Mouse (Mus musculus): ENCODE data around the gene Tnk1. TPM values are rescaled to one million over a fixed set of nuclear protein-coding genes. Genes with fewer than 3 reads are reported as not detected.

Gene Tnk1
- polyA plus RNA-seq, 1 experiment = 0.94 TPM

DNA sequence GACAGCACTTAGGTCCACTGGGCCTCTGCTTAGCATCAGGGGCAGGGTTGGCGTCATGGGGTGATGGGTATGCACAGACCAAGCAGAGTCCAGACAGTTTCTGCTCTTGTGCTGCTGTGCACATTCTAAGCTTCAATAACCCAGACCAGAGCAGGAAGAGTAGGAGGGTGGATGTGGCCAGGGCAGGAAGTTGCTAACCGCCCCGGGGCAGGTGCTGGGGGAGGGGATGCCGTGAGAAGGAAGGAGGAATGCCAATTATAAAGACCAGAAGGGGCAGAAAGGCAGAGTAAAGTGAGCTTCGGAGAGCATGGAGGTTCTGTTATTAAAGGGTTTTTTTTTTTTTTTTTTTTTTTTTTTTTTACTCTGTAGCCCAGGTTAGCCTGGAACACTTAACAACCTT is 36.1 kb upstream of the Tnk1 start:
- H3K4me3 ChIP-seq (replicated peaks) = no peak overlapping the region
- peaks cover 42% of the 10 kb centered on the region for H3K4me1 ChIP-seq (ENCODE audit: control insufficient read depth)
- TF ChIP-seq TAL1 (IDR thresholded peaks at IDR 0.05; ENCODE audit: low read length) = no peak
- no peak for TF ChIP-seq GATA1 (IDR thresholded peaks at IDR 0.05; ENCODE audit: low read length)
- no peaks in the 10 kb centered on the region for H3K36me3 ChIP-seq (ENCODE audit: control insufficient read depth)
- H3K9me3 ChIP-seq (ENCODE audit: control insufficient read depth, low read length) = no peaks in the 10 kb centered on the region
- peaks cover 7% of the 10 kb centered on the region for H3K27me3 ChIP-seq (ENCODE audit: control insufficient read depth)

DNA sequence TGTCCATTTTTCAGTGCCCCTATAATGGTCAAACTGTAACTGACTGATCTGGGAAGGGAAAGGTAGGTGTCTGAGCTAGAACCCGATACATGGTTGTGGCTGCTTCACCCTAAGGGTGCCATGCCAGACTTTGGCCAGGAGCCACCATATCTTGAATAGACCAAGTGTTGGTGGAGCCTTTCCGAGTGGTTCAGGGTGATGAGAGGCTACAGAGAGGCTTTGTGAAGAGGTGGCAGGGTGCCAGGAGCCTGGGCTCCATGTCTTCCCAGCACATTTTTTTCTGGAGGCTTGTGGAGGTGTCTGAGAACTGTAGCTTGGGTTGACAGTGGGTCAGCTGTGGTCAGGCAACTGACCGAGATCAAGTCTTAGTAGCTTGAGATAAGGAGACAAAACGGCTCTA is 33.0 kb upstream of the Tnk1 start:
- TF ChIP-seq TAL1 (IDR thresholded peaks at IDR 0.05; ENCODE audit: low read length) = no peak
- TF ChIP-seq GATA1 (IDR thresholded peaks at IDR 0.05; ENCODE audit: low read length) = no peak
- Histone ChIP-seq H3K4me1 (ENCODE audit: control insufficient read depth) (peaks cover 52% of the 10 kb centered on the region), H3K36me3 (ENCODE audit: control insufficient read depth) (no peaks in the 10 kb centered on the region)

DNA sequence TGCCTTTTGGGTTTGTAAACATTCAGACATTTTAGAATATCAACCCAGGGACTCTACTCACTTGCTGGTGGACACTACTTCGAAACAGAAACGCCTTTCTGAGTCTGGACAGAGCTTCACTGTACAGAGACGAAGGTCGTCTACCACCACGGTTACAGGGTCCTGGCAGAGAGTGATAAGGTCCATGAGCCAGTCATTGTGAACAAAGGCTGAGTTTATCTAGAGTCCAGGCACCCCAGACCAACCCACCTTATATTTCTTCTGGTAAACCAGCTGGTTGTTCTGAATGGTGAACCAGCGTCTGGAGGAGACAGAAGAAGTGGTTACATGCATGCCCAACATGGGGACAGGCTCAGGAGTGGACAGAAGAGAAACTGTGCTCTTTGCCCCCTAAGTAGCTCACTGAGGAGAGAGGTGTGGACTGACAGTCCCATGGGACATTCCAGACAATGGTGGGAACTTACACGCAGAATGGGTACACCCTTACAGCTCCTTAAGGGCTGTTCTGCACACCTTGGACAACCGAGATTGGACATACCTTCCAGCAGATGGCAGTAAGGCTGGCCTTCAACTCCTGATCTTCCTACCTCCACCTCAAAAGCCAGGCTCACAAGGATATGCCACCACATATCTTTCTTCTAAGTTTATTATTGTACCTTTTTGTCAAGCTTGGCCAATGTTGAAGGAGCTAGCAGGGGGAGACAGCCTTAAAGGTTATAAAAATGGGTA is 28.5 kb upstream of the Tnk1 start:
- peak overlapping the region; percentile 15 for H3K4me3 ChIP-seq (replicated peaks)
- TF ChIP-seq GATA1 (IDR thresholded peaks at IDR 0.05; ENCODE audit: low read length) (no peak), TAL1 (IDR thresholded peaks at IDR 0.05; ENCODE audit: low read length) (no peak)
- H3K9me3 ChIP-seq (ENCODE audit: control insufficient read depth, low read length) = no peaks in the 10 kb centered on the region
- H3K36me3 ChIP-seq (ENCODE audit: control insufficient read depth) = no peaks in the 10 kb centered on the region
- H3K4me1 ChIP-seq (ENCODE audit: control insufficient read depth) = peaks cover 69% of the 10 kb centered on the region
- H3K27me3 ChIP-seq (ENCODE audit: control insufficient read depth) = peaks cover 2% of the 10 kb centered on the region; the same call in 1 of the 2 replicates

More for the DNA sequence above, 33.0 kb upstream of the Tnk1 start:
- H3K9me3 ChIP-seq (ENCODE audit: control insufficient read depth, low read length) = no peaks in the 10 kb centered on the region
- H3K4me3 ChIP-seq (replicated peaks) = no peak overlapping the region
- H3K27me3 ChIP-seq (ENCODE audit: control insufficient read depth) = no peaks in the 10 kb centered on the region

DNA sequence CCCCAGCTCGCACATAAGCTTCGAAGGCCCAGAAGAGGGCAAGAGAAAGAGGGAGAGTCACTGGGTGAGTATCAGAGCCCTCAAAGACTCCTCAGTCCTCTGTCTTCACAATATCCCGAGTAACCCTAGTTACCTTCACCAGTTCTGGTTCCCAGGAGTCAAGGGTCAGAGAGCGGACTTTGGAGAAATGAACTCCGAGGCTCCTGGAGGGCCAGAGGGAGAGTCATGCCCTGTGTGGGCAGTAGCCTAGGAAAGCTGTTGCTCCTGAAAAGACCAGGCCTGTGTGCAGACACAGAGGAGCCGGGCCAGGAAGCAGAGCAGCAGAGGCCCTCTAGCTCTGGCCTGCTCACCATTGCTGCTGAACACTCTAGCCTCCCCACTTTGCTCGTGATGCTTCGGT is 26.1 kb upstream of the Tnk1 start:
- Histone ChIP-seq H3K4me3 (replicated peaks) (no peak overlapping the region), H3K27me3 (ENCODE audit: control insufficient read depth) (peaks cover 13% of the 10 kb centered on the region), H3K36me3 (ENCODE audit: control insufficient read depth) (no peaks in the 10 kb centered on the region), H3K4me1 (ENCODE audit: control insufficient read depth) (peaks cover 82% of the 10 kb centered on the region), H3K9me3 (ENCODE audit: control insufficient read depth, low read length) (no peaks in the 10 kb centered on the region)
- TF ChIP-seq GATA1 (IDR thresholded peaks at IDR 0.05; ENCODE audit: low read length) (no peak), TAL1 (IDR thresholded peaks at IDR 0.05; ENCODE audit: low read length) (no peak)

DNA sequence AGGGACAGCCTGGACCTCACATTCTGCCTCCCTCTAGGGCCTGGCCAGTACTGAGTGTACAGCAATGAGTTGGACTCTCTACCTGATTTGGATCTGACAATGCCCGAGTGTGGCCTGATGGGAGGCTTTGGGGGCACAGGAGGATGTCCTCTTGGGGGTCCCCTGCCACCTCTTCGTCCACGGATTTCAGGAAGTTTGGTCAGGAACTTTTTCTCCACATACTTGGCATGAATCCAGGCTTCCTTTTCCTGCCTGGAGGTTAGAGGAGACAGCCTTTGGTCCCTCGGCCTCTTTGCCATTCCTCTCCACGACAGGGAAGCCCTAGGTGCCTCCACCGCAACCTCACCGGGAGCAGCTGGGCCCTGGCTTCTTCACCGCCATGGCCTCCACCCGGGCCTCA is 25.7 kb upstream of the Tnk1 start:
- no peaks in the 10 kb centered on the region for H3K36me3 ChIP-seq (ENCODE audit: control insufficient read depth)
- peaks cover 83% of the 10 kb centered on the region for H3K4me1 ChIP-seq (ENCODE audit: control insufficient read depth)
- no peaks in the 10 kb centered on the region for H3K9me3 ChIP-seq (ENCODE audit: control insufficient read depth, low read length)
- H3K4me3 ChIP-seq (replicated peaks) = no peak overlapping the region
- peaks cover 13% of the 10 kb centered on the region for H3K27me3 ChIP-seq (ENCODE audit: control insufficient read depth)
- TF ChIP-seq TAL1 (IDR thresholded peaks at IDR 0.05; ENCODE audit: low read length) = no peak

DNA sequence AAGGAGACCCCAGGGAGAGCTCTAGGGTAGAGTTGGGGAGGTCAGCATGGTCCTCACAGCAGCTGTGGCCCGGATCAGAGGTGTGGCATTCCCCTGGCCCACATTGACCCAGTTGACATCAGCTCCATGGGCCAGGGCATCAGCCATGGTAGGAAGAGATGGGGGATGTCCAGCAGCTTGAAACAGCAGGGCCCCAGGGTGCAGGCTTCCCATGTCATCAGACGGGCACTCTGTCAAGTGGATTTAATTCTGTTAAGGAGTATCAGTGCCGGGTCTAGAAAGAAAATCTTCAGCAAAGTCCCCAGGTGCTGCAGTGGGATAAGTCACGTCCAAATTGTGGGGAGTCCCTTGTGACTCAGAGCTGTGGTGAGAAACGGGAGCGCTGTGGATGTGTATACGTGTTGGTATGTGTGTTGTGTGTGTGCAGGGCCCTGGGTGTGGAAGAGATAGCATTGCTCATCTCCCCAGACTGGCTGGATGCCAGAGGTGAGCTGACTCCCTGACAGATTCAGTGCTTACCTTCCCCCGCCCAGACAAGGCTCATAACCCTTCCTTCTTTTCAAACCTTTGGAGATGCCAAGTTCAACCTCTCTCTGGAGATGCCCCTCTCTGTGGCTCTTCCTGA is 25.1 kb upstream of the Tnk1 start:
- no peaks in the 10 kb centered on the region for H3K9me3 ChIP-seq (ENCODE audit: control insufficient read depth, low read length)
- peaks cover 87% of the 10 kb centered on the region for H3K4me1 ChIP-seq (ENCODE audit: control insufficient read depth)
- no peaks in the 10 kb centered on the region for H3K36me3 ChIP-seq (ENCODE audit: control insufficient read depth)
- peaks cover 13% of the 10 kb centered on the region for H3K27me3 ChIP-seq (ENCODE audit: control insufficient read depth)
- no peak overlapping the region for H3K4me3 ChIP-seq (replicated peaks)
- TF ChIP-seq TAL1 (IDR thresholded peaks at IDR 0.05; ENCODE audit: low read length) (no peak), GATA1 (IDR thresholded peaks at IDR 0.05; ENCODE audit: low read length) (no peak)

DNA sequence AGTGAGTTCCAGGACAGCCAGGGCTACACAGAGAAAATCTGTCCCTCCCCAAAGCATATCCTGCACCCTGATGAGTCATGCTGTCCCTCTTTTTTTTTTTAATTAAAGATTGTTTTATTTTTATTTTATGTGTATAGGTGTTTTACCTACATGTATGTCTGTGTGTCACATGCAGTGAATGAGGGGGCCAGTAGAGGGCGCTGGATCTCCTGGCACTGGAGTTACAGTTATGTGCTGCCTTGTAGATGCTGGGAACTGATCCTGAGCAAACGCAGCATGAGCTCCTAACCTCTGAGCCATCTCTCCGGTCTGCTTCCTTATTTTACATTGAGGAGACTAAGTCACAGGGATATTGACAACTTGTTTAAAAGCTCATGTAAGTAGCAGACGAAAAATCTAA is 24.5 kb upstream of the Tnk1 start:
- Histone ChIP-seq H3K27me3 (ENCODE audit: control insufficient read depth) (peaks cover 13% of the 10 kb centered on the region), H3K4me3 (replicated peaks) (no peak overlapping the region), H3K4me1 (ENCODE audit: control insufficient read depth) (peaks cover 91% of the 10 kb centered on the region), H3K36me3 (ENCODE audit: control insufficient read depth) (no peaks in the 10 kb centered on the region), H3K9me3 (ENCODE audit: control insufficient read depth, low read length) (no peaks in the 10 kb centered on the region)
- no peak for TF ChIP-seq TAL1 (IDR thresholded peaks at IDR 0.05; ENCODE audit: low read length)
- TF ChIP-seq GATA1 (IDR thresholded peaks at IDR 0.05; ENCODE audit: low read length) = no peak

DNA sequence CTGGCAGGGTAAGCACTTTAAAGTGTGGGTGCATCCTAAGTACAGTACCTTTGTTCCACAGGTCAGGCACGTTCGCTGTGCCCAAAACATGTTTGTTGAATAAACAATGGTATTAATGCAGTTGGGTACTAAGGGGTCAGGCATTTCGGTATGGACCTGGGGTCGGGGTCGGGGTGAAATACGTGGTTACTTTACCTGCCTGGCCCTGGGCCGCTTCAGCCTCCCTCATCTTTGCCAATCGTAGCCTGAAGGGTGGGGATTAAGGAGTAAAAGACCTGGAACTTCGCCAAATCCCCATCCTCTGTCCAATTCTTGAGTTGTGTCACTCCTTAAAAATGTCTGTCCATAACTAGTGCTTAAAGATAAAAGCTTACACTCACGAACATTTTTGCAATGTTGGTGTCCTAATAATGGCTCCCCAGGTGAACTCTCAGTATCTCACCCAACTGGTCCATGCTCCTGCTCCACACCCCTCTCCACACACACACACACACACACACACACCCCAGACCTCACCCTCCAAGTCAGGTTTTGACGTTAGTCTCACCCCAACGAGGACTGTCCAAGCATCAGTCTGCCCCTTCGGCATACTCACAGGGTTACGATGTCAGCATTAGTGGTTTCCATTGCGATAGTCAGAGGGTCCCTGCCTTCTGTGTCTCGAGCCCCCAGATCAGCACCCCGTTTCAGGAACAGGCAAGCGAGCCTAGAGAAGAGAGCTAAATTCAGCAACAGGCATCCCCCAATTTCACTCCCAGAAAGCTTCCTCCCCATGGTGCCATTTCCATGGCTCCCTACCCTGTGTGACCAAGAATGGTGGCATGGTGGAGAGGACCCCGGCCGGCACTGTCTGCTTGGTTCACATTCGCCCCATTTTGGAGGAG is 23.5 kb upstream of the Tnk1 start:
- H3K4me1 ChIP-seq (ENCODE audit: control insufficient read depth) = peaks cover 91% of the 10 kb centered on the region
- H3K9me3 ChIP-seq (ENCODE audit: control insufficient read depth, low read length) = no peaks in the 10 kb centered on the region
- TF ChIP-seq GATA1 (IDR thresholded peaks at IDR 0.05; ENCODE audit: low read length) (no peak), TAL1 (IDR thresholded peaks at IDR 0.05; ENCODE audit: low read length) (no peak)
- peak overlapping the region; percentile 66 for H3K4me3 ChIP-seq (replicated peaks)
- no peaks in the 10 kb centered on the region for H3K36me3 ChIP-seq (ENCODE audit: control insufficient read depth)
- peaks cover 13% of the 10 kb centered on the region for H3K27me3 ChIP-seq (ENCODE audit: control insufficient read depth)

Measured in erythroblast, embryonic 14.5 days (primary cell).